Mouse (Mus musculus) ES-Bruce4 (cell line): ENCODE measurements around the gene Higd2a.

Experiments used
- CTCF ChIP-seq: IDR thresholded peaks from one replicate; pipeline ENCODE4 v1.8.1; 2011; ENCODE audit warnings: low read depth, low read length
- EP300 ChIP-seq: IDR thresholded peaks from 2 replicates; pipeline ENCODE4 v1.6.1; 2011; ENCODE audit warnings: low read depth, low read length; ENCODE audit not compliant: insufficient read depth
- POLR2A ChIP-seq: IDR thresholded peaks from one replicate; pipeline ENCODE4 v1.8.1; 2011; ENCODE audit warnings: low read length; ENCODE audit not compliant: insufficient read depth

DNA sequence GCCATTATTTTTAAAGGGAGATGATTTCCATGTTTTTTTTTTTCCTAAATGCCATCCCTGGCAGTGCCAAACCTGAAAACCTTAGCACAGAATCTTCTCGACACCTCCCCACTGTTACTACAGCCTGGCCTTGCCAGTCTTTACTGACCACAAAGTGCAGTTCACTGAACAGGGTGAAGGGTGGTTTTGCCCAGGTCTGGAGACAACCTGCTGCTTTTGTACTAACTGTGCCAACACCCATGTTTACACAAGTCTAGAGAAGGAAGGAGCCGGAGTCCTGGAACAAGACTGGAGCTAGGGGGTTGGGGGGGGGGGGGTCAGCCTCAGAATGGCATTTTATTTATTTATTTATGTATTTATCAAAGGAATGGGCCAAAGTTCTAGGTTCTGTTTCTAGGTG lies 8.6 kb upstream of the Higd2a start:
- no peak for TF ChIP-seq CTCF
- TF ChIP-seq POLR2A = no peak
- TF ChIP-seq EP300 = no peak
